Mouse (Mus musculus) limb, embryonic 13.5 days (tissue): Measurements from ENCODE around the gene Gm21797. TPM values are rescaled to one million over a fixed set of nuclear protein-coding genes. Genes with fewer than 3 reads are reported as not detected.
"Not testable (repeated sequence)": the region's sequence is repeated elsewhere in the genome, so short reads cannot be mapped to it uniquely, and the experiment has no call there.

Experiments used
- ATAC-seq: fragments of 200-750 bp; cut with Nextera tagmentation; 2 replicates; pipeline ENCODE4 v1.8.0; 2017; ENCODE audit warnings: low read depth, moderate number of reproducible peaks, moderate TSS enrichment; ENCODE audit not compliant: low FRiP score
- H3K27ac ChIP-seq: fragments of 300-500 bp; sonication (generic); 2 replicates; pipeline ENCODE4 v1.5.1; 2015; ENCODE audit warnings: inconsistent platforms, mild to moderate bottlenecking, moderate library complexity
- H3K27me3 ChIP-seq: fragments of 300-500 bp; sonication (generic); 2 replicates; pipeline ENCODE4 v1.6.1; 2015; ENCODE audit warnings: mild to moderate bottlenecking, inconsistent platforms
- H3K36me3 ChIP-seq: fragments of 300-500 bp; sonication (generic); 2 replicates; pipeline ENCODE4 v1.6.1; 2015; ENCODE audit warnings: inconsistent platforms, mild to moderate bottlenecking, moderate library complexity
- H3K4me1 ChIP-seq: fragments of 300-500 bp; sonication (generic); 2 replicates; pipeline ENCODE4 v1.6.1; 2015; ENCODE audit warnings: inconsistent platforms
- H3K4me2 ChIP-seq: fragments of 300-500 bp; sonication (generic); replicated peaks from 2 replicates; pipeline ENCODE4 v1.6.1; 2015; ENCODE audit warnings: inconsistent platforms, mild to moderate bottlenecking, moderate library complexity
- H3K4me3 ChIP-seq: fragments of 300-500 bp; sonication (generic); 2 replicates; pipeline ENCODE4 v1.5.1; 2015; ENCODE audit warnings: moderate library complexity, mild to moderate bottlenecking, inconsistent platforms
- H3K9ac ChIP-seq: fragments of 300-500 bp; sonication (generic); 2 replicates; pipeline ENCODE4 v1.6.1; 2015; ENCODE audit warnings: mild to moderate bottlenecking, inconsistent platforms
- H3K9me3 ChIP-seq: fragments of 300-500 bp; sonication (generic); 2 replicates; pipeline ENCODE4 v1.6.1; 2016; ENCODE audit warnings: inconsistent platforms
- WGBS: fragments of 180-500 bp; shearing (Covaris S2); methylation state at CpG from one replicate; pipeline ENCODE4 v1.1.7; 2015; 5-methylcytosine and 5-hydroxymethylcytosine counted together
- polyA plus RNA-seq: library from polyadenylated mRNA; unstranded; fragments of >200 nt; fragmentation: Nextera tagmentation; extraction: Ambion mirVana; gene quantifications from 2 replicates; pipeline ENCODE4 v1.2.1, GENCODE M21; 2015

Gene Gm21797
- polyA plus RNA-seq, result not detected in 2 replicates

DNA sequence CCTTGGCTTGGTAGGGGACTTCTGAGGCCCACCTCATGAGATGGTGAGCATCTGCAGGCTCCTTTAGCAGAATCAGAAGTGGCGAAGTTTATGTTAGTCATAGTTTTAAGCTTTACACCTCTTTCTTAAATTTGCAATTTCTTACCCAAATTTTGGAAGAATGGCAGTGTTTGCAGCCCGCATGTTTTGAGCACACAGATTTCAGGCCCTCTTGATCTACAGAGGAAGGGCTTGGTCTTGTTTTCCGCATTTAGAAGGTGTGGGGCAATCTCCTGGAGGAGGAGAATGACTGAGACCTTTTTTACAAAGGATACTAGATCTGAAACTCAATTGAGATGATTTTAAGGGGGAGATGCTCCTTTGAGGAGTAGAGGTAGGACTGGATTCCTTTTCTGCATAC is at the start of gene Gm21797:
Gm21797 (minus strand) TSS at position 101 of the 400 bp plus-strand sequence.
- not testable (repeated sequence) for H3K4me3 ChIP-seq, H3K36me3 ChIP-seq, H3K9ac ChIP-seq, H3K9me3 ChIP-seq, H3K27ac ChIP-seq, ATAC-seq, H3K27me3 ChIP-seq, H3K4me1 ChIP-seq, H3K4me2 ChIP-seq
- WGBS, result no CpG with 5 or more reads among the region's 3 CpGs

GRCm38 (mm10) chrY:40804614-40805013 is 29.0 kb upstream of the Gm21797 start, which contains the start of gene Gm20795:
TSS of gene Gm20795 (plus strand) at chrY:40804914.
- H3K4me1 ChIP-seq, H3K4me3 ChIP-seq, H3K27me3 ChIP-seq, H3K4me2 ChIP-seq, H3K27ac ChIP-seq, H3K36me3 ChIP-seq, ATAC-seq, H3K9ac ChIP-seq, H3K9me3 ChIP-seq: not testable (repeated sequence)

Other genes starting within 250 kb of the Gm21797 start
- gene Gm21852, start 123.8 kb downstream of the Gm21797 start, polyA plus RNA-seq, result not detected in 2 replicates
- not detected in 2 replicates for gene Gm20795, start 29.1 kb upstream of the Gm21797 start, polyA plus RNA-seq